Mouse (Mus musculus) G1E (cell line): Measurements from ENCODE around the gene Wdr90.

Source experiments
- CTCF ChIP-seq: IDR thresholded peaks from 2 replicates; pipeline ENCODE4 v1.5.1; 2012; ENCODE audit warnings: low read depth, low read length, inconsistent platforms, mixed read lengths
- GATA1 ChIP-seq: IDR thresholded peaks from 2 replicates; pipeline ENCODE4 v1.6.1; 2012; ENCODE audit warnings: borderline replicate concordance, low read length, inconsistent platforms, mixed read lengths

DNA sequence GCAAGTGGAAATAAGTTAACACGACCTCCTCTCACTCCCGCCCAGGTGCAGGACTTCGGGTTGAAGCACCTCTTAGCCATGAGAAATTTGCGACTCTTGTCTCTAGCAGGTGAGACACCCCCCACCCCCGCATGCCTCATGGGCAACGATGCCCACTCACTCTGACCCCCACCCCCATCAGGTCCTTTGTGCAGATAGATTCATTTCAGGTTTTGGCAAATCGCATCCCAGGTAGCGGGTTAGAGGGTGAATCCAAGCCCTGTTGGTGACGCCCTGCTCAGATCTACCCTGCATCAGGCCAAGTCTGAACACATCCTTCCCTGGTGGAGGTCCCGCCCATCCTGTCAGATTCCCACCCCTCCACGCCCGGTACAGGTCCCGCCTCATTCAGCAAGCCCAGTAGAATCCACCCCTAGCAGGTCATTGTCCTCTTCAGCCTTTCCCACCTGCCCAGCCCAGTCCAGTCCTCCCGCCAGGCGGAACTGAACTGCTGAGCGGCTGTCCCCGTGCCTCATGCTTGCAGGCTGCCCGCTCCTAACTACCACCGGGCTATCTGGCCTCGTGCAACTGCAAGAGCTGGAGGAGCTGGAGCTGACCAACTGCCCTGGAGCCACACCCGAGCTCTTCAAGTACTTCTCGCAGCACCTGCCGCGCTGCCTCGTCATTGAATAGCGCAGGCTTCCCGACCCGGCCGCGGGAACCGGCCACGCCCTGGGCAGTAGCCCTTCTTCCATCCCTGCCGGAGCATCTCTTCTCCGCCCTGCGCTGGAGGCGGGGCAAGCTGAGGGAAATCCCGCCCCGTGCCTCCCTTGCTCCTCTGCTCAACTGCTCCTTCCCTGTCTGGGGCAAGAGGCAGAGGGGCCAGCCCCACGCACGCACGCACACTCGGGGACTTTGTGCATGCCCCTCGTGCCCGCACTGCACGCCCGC lies 42.2 kb downstream of the Wdr90 start:
- TF ChIP-seq CTCF (no peak), GATA1 (no peak)
